Mouse (Mus musculus) sigmoid colon, adult 10 weeks (tissue): Measurements from ENCODE around the gene Dppa4. TPM values are rescaled to one million over a fixed set of nuclear protein-coding genes. Genes with fewer than 3 reads are reported as not detected.

ENCODE experiments used
- polyA plus RNA-seq: library from polyadenylated mRNA; stranded (reverse); fragments of 350-450 nt; fragmentation: Illumina TruSeq; extraction: RNeasy Lipid Tissue Mini Kit (QIAGEN cat#74804); gene quantifications from one replicate; pipeline ENCODE4 v1.2.3, GENCODE M21; 2014; ENCODE audit warnings: low read depth, low replicate concordance

Gene Dppa4
- not detected for polyA plus RNA-seq

GRCm38 (mm10) chr16:48283517-48283916, at the start of gene Dppa4:
Dppa4 (plus strand) TSS chr16:48283733.

GRCm38 (mm10) chr16:48303509-48303908, 20.0 kb downstream of the Dppa4 start, which contains the start of gene Dppa2:
Dppa2 (plus strand) TSS chr16:48303908.

Other genes with a start within 250 kb of the Dppa4 start
- not detected for gene Dppa2, start 20.2 kb downstream of the Dppa4 start, polyA plus RNA-seq
- gene Gm5485, start 128.7 kb downstream of the Dppa4 start, polyA plus RNA-seq: 989 TPM
- gene Morc1, start 147.5 kb downstream of the Dppa4 start, polyA plus RNA-seq: not detected